Mouse (Mus musculus) adrenal gland, postnatal 36 days (tissue): Measurements from ENCODE around the gene Rfc5. TPM values are rescaled to one million over a fixed set of nuclear protein-coding genes. Genes with fewer than 3 reads are reported as not detected.
"Not testable (repeated sequence)": the region's sequence is repeated elsewhere in the genome, so short reads cannot be mapped to it uniquely, and the experiment has no call there.

Source experiments
- DNase-seq, 2 experiments: peaks; one replicate each; pipeline ENCODE4 v3.0.0; 2021; ENCODE audit warnings: mixed read lengths in 1 of 2
- total RNA-seq, 2 experiments: library from RNA; stranded (reverse); gene quantifications; 2 replicates each; pipeline ENCODE4 v1.2.3; 2021

The Rfc5 gene
- total RNA-seq, 2 experiments from 2014 or later, result 7.5 to 8.7 TPM

DNA sequence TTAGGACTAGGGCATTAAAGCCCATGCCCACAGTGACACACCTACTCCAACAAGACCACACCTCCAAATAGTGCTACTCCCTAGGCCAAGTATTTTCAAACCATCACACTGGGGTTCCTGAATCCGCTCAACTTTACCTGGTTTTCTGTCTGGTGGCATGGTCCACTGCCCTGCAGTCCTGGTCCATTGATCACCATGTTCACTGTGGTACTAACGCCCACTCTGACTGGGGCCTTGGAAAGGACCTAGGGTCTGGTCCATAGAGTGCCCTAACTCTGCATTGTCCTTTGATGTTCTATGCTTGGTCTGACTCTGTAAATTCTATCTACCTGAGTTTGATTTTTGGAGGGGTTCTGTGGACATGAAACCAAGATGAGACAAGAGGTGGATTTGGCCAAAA, 41.0 kb downstream of the Rfc5 start:
- no peak for DNase-seq

DNA sequence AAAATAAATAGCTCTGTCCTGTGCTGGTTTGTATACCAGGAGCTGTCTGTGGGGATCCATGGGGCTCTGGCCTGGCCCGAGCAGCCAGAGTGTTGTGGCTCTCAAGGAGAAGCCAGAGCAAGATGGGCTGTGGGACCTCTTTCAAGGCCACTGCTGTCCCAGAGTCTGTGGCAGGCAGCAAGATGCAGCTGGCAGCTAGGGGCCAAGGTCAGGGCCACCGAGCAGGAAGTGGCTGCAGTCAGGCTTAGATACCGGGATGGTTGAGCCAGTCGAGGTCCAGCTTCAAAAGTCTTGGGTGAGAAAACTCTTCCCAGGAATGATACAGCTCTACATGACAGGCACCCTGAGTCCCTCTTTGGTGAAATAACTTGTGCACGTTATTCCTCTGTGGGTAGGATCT, 41.8 kb downstream of the Rfc5 start:
- DNase-seq, result peak; percentile 59 to 62

DNA sequence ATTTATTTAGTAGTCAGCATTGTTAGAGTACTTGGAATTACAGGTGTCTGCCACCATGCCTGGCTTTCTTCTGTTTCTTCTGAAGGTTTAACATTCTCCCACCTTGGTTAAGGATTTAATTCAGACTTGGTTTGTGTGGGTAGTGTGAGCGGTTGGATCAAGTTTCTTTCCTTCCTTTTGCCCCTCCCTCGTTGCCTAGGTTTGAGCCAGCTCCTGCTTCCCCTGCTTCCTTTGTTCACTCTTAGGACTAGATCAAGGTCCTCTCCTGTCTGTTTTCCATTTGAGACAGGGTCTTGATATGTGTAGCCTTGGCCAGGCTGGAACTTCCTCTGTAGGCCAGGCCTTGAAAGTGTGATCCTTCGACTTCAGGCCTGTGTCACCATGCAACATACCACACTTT, 42.6 kb downstream of the Rfc5 start:
- DNase-seq, result no peak

DNA sequence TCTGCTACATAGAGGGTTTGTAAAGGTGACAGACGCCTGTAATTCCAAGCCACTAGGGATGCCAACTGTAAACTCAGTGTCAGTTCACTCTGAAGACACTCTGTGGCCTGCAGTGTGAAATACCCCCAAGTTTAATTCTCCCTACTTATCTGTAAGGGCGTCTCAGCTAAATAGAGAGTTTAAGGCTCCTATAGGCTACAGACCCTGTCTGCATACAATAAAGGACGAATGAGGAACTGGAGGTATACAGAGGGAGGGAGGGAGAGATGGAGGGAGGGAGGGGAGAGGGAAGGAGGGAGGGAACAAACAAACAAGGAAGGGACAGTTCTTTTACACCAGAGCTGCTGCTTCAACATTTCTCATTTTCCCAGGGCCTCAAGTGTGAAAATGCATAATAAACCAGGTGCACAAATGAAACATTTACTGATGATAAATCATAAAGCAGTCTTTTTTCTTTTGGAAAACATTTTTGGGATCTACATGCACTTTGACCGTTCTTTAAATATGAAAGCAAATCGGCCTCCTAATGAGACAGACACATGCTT, 43.3 kb downstream of the Rfc5 start:
- DNase-seq, result no peak

DNA sequence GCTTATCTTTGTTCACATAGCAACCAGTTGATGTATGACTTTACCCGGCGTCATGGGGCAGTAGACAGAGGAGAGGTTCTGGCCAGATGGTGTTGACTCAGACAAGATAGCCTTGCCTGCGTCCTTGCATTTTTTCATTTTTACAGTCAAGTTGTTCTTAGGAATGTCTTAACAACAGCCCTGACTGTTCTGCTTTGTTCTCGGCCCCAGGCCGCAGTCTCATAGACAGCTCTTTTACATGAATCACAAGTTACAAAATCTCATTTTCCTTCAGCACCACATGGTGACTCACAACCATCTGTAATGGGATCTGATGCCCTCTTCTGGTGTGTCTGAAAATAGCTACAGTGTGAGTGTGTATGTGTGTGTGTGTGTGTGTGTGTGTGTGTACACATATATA, 44.4 kb downstream of the Rfc5 start:
- DNase-seq, result not testable (repeated sequence)

DNA sequence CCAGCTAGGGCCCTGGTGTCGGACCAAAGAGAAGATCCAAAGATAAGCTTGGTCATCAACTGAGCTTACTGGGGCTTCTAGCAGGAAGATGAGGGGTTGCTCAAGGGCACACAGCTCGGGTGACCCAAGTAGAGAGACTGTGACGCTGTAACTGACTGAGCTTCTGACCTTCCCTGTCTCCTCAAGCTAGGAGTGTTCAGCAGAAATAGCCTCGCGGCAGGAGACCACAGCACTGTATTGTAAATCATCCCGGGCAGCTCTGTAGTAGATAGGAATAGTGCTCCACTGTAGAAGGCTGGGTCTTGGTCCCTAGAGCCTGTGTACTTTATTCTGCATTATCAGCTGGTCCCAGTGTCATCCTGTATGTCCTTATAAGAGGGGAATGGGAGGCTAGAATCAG, 47.0 kb downstream of the Rfc5 start:
- DNase-seq, result no peak

DNA sequence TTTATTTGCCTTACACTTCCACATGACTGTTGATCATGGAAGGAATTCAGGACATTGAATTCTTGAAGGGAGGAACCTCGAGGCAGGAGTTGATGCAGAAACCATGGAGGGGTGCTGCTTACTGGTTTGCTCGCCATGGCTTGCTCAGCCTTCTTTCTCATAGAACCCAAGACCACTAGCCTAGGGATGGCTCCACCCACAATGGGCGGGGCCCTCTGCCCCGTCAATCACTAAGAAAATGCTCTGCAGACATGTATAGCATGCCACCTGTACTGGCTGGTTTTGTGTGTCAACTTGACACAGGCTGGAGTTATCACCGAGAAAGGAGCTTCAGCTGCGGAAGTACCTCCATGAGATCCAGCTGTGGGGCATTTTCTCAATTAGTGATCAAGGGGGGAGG, 48.8 kb downstream of the Rfc5 start:
- no peak for DNase-seq

DNA sequence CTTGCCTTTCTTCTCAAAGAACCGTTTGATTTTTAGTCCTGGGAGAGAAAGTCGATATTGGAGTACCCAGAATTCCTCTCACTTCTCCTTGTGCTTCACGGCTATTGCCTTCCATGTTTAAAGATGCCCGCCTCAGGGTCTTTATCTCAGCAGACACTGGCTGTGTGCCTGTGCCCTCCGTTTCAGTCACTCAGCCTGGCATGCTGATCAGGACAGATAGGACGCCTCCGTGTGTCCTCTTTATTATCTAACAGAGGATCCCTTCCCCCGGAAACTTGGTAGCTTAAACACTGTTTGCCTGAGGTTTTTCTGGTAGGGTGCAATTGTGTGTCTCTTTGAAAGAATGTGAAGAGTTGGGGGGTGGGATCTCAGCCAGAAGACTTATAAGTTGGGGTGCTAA, 50.3 kb downstream of the Rfc5 start:
- no peak for DNase-seq

DNA sequence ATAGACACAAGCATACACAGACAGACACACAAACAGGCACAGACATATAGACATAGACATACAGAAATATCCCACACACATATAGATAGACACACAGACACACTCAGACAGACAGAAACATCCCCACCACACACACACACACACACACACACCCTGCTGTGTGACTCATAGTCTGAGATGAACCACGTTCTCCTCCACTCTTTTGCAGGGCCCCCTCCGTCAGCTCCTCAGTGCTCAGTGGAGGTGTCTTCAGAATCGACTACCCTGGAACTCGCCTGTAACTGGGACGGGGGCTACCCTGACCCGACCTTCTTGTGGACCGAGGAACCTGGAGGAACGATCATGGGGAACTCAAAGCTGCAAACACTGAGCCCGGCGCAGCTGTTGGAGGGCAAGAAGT, 50.8 kb downstream of the Rfc5 start:
- DNase-seq, result no peak

DNA sequence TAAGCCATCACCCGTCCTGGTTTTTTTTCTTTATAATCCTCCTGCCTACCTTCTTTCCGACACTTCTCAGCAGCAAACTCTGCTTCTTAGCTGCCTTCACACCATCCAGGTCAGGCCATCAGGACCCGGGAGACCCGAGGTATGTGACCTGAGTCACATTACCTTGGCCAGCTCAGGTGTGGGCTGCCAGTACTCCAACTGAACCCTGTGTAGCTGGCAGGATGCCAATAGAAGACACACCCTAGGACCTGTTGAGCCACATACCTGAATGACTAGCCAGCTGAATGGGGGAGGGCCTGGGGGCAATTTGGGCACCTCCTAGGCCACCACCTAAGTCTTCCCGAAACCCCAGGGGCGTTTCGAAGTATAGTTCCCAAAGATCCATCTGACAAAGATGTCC, 58.4 kb downstream of the Rfc5 start:
- no peak for DNase-seq

Other genes starting within 250 kb of the Rfc5 start
- 1,000 to 10,000 TPM; 1,300 to 1,490 TPM for gene Pebp1, start 101.4 kb downstream of the Rfc5 start, total RNA-seq
- gene Vsig10, start 70.0 kb downstream of the Rfc5 start, total RNA-seq, result 10 to 100 TPM; 16.3 to 23.0 TPM
- gene Wsb2, start 31.7 kb downstream of the Rfc5 start, total RNA-seq, result 100 to 1,000 TPM; 134 to 135 TPM
- 1 to 10 TPM; 2.5 to 3.9 TPM for gene Ksr2, start 25.0 kb upstream of the Rfc5 start, total RNA-seq